Mouse (Mus musculus): ENCODE measurements around the gene Arid1b. TPM values are rescaled to one million over a fixed set of nuclear protein-coding genes. Genes with fewer than 3 reads are reported as not detected.
"Not testable (repeated sequence)": the region's sequence is repeated elsewhere in the genome, so short reads cannot be mapped to it uniquely, and the experiment has no call there.

The Arid1b gene
- polyA plus RNA-seq, 1 experiment = 10.8 TPM

GRCm38 (mm10) chr17:5085942-5086341 lies 91.8 kb downstream of the Arid1b start:
- DNase-seq (ENCODE audit: low spot score) = no peak

GRCm38 (mm10) chr17:5088241-5088640 lies 94.1 kb downstream of the Arid1b start:
- not testable (repeated sequence) for DNase-seq (ENCODE audit: low spot score)

GRCm38 (mm10) chr17:5088822-5089221 lies 94.7 kb downstream of the Arid1b start:
- DNase-seq (ENCODE audit: low spot score) = no peak

- DNase-seq (ENCODE audit: low spot score) = no peak
These were observed 95.4 kb downstream of the Arid1b start for GRCm38 (mm10) chr17:5089541-5089940.

- DNase-seq (ENCODE audit: low spot score) = no peak
These were observed 97.4 kb downstream of the Arid1b start for GRCm38 (mm10) chr17:5091490-5091889.

- DNase-seq (ENCODE audit: low spot score) = no peak
These were observed 97.8 kb downstream of the Arid1b start for GRCm38 (mm10) chr17:5091934-5092333.

- not testable (repeated sequence) for DNase-seq (ENCODE audit: low spot score)
These were observed 99.2 kb downstream of the Arid1b start for GRCm38 (mm10) chr17:5093343-5093742.

GRCm38 (mm10) chr17:5094636-5095035 lies 100.5 kb downstream of the Arid1b start:
- no peak for DNase-seq (ENCODE audit: low spot score)

GRCm38 (mm10) chr17:5095741-5096140 lies 101.6 kb downstream of the Arid1b start:
- DNase-seq (ENCODE audit: low spot score) = no peak

- no peak for DNase-seq (ENCODE audit: low spot score)
These were observed 102.9 kb downstream of the Arid1b start for GRCm38 (mm10) chr17:5097046-5097445.

- no peak for DNase-seq (ENCODE audit: low spot score)
These were observed 103.7 kb downstream of the Arid1b start for GRCm38 (mm10) chr17:5097545-5098475.

- no peak for DNase-seq (ENCODE audit: low spot score)
These were observed 104.6 kb downstream of the Arid1b start for GRCm38 (mm10) chr17:5098727-5099126.

GRCm38 (mm10) chr17:5099238-5099637 lies 105.1 kb downstream of the Arid1b start:
- no peak for DNase-seq (ENCODE audit: low spot score)

- no peak for DNase-seq (ENCODE audit: low spot score)
These were observed 107.0 kb downstream of the Arid1b start for GRCm38 (mm10) chr17:5101157-5101556.

GRCm38 (mm10) chr17:5101887-5102286 lies 107.8 kb downstream of the Arid1b start:
- no peak for DNase-seq (ENCODE audit: low spot score)

- no peak for DNase-seq (ENCODE audit: low spot score)
These were observed 111.6 kb downstream of the Arid1b start for GRCm38 (mm10) chr17:5105746-5106145.

GRCm38 (mm10) chr17:5106263-5107195 lies 112.4 kb downstream of the Arid1b start:
- DNase-seq (ENCODE audit: low spot score) = no peak

- no peak for DNase-seq (ENCODE audit: low spot score)
These were observed 113.4 kb downstream of the Arid1b start for GRCm38 (mm10) chr17:5107501-5107900.

- DNase-seq (ENCODE audit: low spot score) = no peak
These were observed 113.9 kb downstream of the Arid1b start for GRCm38 (mm10) chr17:5108022-5108421.

- no peak for DNase-seq (ENCODE audit: low spot score)
These were observed 114.5 kb downstream of the Arid1b start for GRCm38 (mm10) chr17:5108546-5109142.

- DNase-seq (ENCODE audit: low spot score) = no peak
These were observed 115.2 kb downstream of the Arid1b start for GRCm38 (mm10) chr17:5109343-5109742.

- DNase-seq (ENCODE audit: low spot score) = no peak
These were observed 116.0 kb downstream of the Arid1b start for GRCm38 (mm10) chr17:5110159-5110558.
